In the genomic region with DNA sequence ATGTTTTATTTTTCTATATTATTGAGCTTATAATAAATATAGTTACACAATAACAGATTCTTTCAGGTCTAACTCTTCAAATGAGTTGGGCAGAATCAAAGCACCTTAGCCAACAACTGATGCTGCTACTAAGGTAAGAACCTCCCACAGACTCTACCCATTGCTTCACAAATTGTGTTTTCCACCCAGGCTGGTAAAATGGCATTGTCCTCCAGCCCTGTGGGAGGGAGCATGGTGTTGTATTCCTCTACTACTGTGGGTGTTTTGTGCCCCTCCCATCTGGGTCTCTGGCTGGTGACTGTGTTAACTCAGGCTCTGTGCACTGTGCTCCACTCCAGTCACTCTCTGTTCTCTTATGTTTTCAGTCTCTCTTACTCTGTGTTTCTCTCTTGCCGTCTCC, we compare ENCODE assay signal across 9 mouse cellular contexts. TPM values are rescaled to one million over a fixed set of nuclear protein-coding genes. Genes with fewer than 3 reads are reported as not detected.
DNase-seq lines count a peak whose midpoint lies in the region; ATAC-seq and TF ChIP-seq lines count a peak whose summit lies in the region.
"Had no signal": no experiment of that assay in that cellular context is flagged by ENCODE, and none has a peak within 500 bp of the region (broad histone marks: within the 10 kb centered on the region; RNA-seq: fewer than 3 reads in every experiment).

No protein-coding gene starts in this region.

- H3K4me3 ChIP-seq in heart, embryonic 16.5 days (ENCODE audit: low read length) = no peak overlapping the region
- 0 out of 2 replicates have a peak overlapping the region, but pooled peaks have one; percentile 91 for H3K4me3 ChIP-seq in liver, postnatal 0 days (ENCODE audit: low read depth, low read length)

- no peaks in the 10 kb centered on the region for H3K27me3 ChIP-seq in heart, embryonic 16.5 days (ENCODE audit: control insufficient read depth, insufficient read depth, low read length)
- H3K27me3 ChIP-seq in liver, postnatal 0 days (ENCODE audit: insufficient read depth, low read length) = no peaks in the 10 kb centered on the region

- no peak overlapping the region for H3K27ac ChIP-seq in heart, embryonic 16.5 days (ENCODE audit: low read length)
- no peak overlapping the region for H3K27ac ChIP-seq in liver, postnatal 0 days (ENCODE audit: low read depth)

- peaks cover 35% of the 10 kb centered on the region for H3K4me1 ChIP-seq in heart, embryonic 16.5 days (ENCODE audit: control insufficient read depth, insufficient read depth, low read length)
- peaks cover 16% of the 10 kb centered on the region for H3K4me1 ChIP-seq in liver, postnatal 0 days (ENCODE audit: insufficient read depth)

- H3K36me3 ChIP-seq in heart, embryonic 16.5 days (ENCODE audit: control insufficient read depth, insufficient read depth) = peaks cover 3% of the 10 kb centered on the region; the same call in 1 of the 2 replicates
- peaks cover 5% of the 10 kb centered on the region for H3K36me3 ChIP-seq in liver, postnatal 0 days (replicated peaks; ENCODE audit: insufficient read depth, low read length)

- H3K9me3 ChIP-seq in heart, embryonic 16.5 days (replicated peaks; ENCODE audit: control insufficient read depth, low read length) = no peaks in the 10 kb centered on the region
- no peaks in the 10 kb centered on the region for H3K9me3 ChIP-seq in liver, postnatal 0 days (ENCODE audit: low read length)

- 0 out of 2 replicates have a peak overlapping the region, but pooled peaks have one; percentile 15 for H3K9ac ChIP-seq in heart, embryonic 16.5 days (ENCODE audit: low read length)
- no peak overlapping the region for H3K9ac ChIP-seq in liver, postnatal 0 days (replicated peaks)

- ATAC-seq in heart, embryonic 16.5 days (replicated peaks; ENCODE audit: extremely low read depth, insufficient read depth, low FRiP score) = no peak
- no peak for ATAC-seq in liver, postnatal 0 days

- peak overlapping the region; percentile 88 for H3K4me2 ChIP-seq in heart, embryonic 16.5 days (ENCODE audit: low read depth, low read length)
- peak overlapping the region; percentile 71 for H3K4me2 ChIP-seq in liver, postnatal 0 days (ENCODE audit: low read depth, low read length)

- TF ChIP-seq EP300 in liver, postnatal 0 days (IDR thresholded peaks at IDR 0.05; ENCODE audit: low read depth) = no peak

- WGBS in heart, embryonic 16.5 days = 46% methylated on average over 1 of the region's 1 CpGs
- WGBS in liver, postnatal 0 days (ENCODE audit: insufficient replicate concordance) = 48% methylated on average over 1 of the region's 1 CpGs

- DNase-seq in heart, postnatal 4 days = no peak
- DNase-seq in R1 (ENCODE audit: low read depth, low spot score) = peak; percentile 44
- DNase-seq in gonadal fat pad, adult 2 months (ENCODE audit: low read depth) = peak; percentile 58
- no peak for DNase-seq in liver, postnatal 0 days
- no peak for DNase-seq in right cerebral cortex, postnatal 14 days
- DNase-seq in B cell, adult 2 months = no peak
- no peak for DNase-seq in lung, postnatal 36 days

- no peak for TF ChIP-seq CTCF in liver, postnatal 0 days (IDR thresholded peaks at IDR 0.05; ENCODE audit: low read depth)

RNA-seq across cellular contexts. Expression of gene Mzt1, which starts 2.4 kb away (rescaled TPM):
- polyA plus RNA-seq in heart, embryonic 16.5 days (2015; fragmentation: Nextera tagmentation; extraction: Ambion mirVana) = 75.0 and 97.7 TPM in 2 replicates
- 10 to 100 TPM; 43.5 to 48.8 TPM for total RNA-seq in heart, postnatal 4 days (2021)
- 16.7 and 21.8 TPM in 2 replicates for polyA plus RNA-seq in gonadal fat pad, adult 2 months (2012; rRNA removed)
- 42.5 and 43.2 TPM in 2 replicates for polyA plus RNA-seq in liver, postnatal 0 days (2015; fragmentation: Nextera tagmentation; extraction: Ambion mirVana)

RNA-seq across cellular contexts. Expression of gene Bora, which starts 2.5 kb away (rescaled TPM):
- 41.5 and 46.1 TPM in 2 replicates for polyA plus RNA-seq in heart, embryonic 16.5 days (2015; fragmentation: Nextera tagmentation; extraction: Ambion mirVana)
- total RNA-seq in heart, postnatal 4 days (2021) = 10 to 100 TPM; 11.7 to 14.6 TPM
- polyA plus RNA-seq in gonadal fat pad, adult 2 months (2012; rRNA removed) = 3.1 TPM in 2 replicates
- 13.0 and 13.6 TPM in 2 replicates for polyA plus RNA-seq in liver, postnatal 0 days (2015; fragmentation: Nextera tagmentation; extraction: Ambion mirVana)

RNA-seq across cellular contexts. Expression of gene Rpl36a-ps1, which starts 49.4 kb away (rescaled TPM):
- 4.4 TPM in 1 of 2 replicates, not detected in the other for polyA plus RNA-seq in heart, embryonic 16.5 days (2015; fragmentation: Nextera tagmentation; extraction: Ambion mirVana)
- 1 to 10 TPM; 2.0 to 8.7 TPM for total RNA-seq in heart, postnatal 4 days (2021)
- not detected in 2 replicates for polyA plus RNA-seq in gonadal fat pad, adult 2 months (2012; rRNA removed)
- polyA plus RNA-seq in liver, postnatal 0 days (2015; fragmentation: Nextera tagmentation; extraction: Ambion mirVana) = 2.5 and 3.0 TPM in 2 replicates
- polyA plus RNA-seq: small intestine, adult 2 months had no signal

RNA-seq across cellular contexts. Expression of gene Pibf1, which starts 55.7 kb away (rescaled TPM):
- polyA plus RNA-seq in heart, embryonic 16.5 days (2015; fragmentation: Nextera tagmentation; extraction: Ambion mirVana) = 12.8 and 15.0 TPM in 2 replicates
- 1 to 10 TPM; 8.5 to 9.3 TPM for total RNA-seq in heart, postnatal 4 days (2021)
- 2.8 and 3.5 TPM in 2 replicates for polyA plus RNA-seq in gonadal fat pad, adult 2 months (2012; rRNA removed)
- 4.7 and 4.9 TPM in 2 replicates for polyA plus RNA-seq in liver, postnatal 0 days (2015; fragmentation: Nextera tagmentation; extraction: Ambion mirVana)

RNA-seq across cellular contexts. Expression of gene Dis3, which starts 56.1 kb away (rescaled TPM):
- polyA plus RNA-seq in heart, embryonic 16.5 days (2015; fragmentation: Nextera tagmentation; extraction: Ambion mirVana) = 17.1 and 18.3 TPM in 2 replicates
- total RNA-seq in heart, postnatal 4 days (2021) = 10 to 100 TPM; 25.9 to 27.4 TPM
- 4.0 and 4.6 TPM in 2 replicates for polyA plus RNA-seq in gonadal fat pad, adult 2 months (2012; rRNA removed)
- 7.1 and 7.5 TPM in 2 replicates for polyA plus RNA-seq in liver, postnatal 0 days (2015; fragmentation: Nextera tagmentation; extraction: Ambion mirVana)

Comparison
In these comparisons a context has a peak if more than half of its experiments do, and no peak if none do; other contexts are left out.
1. DNase-seq: peak in R1 (single experiment) and gonadal fat pad, adult 2 months (single experiment); none in heart, postnatal 4 days (single experiment), liver, postnatal 0 days (single experiment), right cerebral cortex, postnatal 14 days (single experiment), B cell, adult 2 months (0 of 2) and lung, postnatal 36 days (single experiment).